In the genomic region with DNA sequence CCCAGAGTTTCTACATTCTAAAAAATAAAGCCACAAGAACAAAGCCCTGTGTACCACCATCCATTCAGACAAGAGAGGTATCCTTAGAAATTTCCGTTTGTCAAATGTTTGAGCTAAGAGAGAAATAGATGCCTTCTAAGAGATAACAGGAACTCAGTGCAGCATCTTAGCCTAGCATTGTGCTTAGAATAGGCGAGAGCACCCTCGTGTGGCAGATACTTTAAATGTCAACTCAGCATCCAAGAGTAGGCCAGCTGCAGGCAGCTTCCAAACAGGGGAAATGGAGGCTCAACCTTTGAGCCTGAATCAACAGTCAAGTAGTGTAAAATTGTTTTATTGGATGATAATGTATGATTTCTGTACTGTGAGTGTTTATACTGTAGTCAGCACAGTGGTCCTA, we compare ENCODE assay signal across 9 mouse cellular contexts. TPM values are rescaled to one million over a fixed set of nuclear protein-coding genes. Genes with fewer than 3 reads are reported as not detected.
DNase-seq lines count a peak whose midpoint lies in the region; ATAC-seq and TF ChIP-seq lines count a peak whose summit lies in the region.
"Had no signal": no experiment of that assay in that cellular context is flagged by ENCODE, and none has a peak within 500 bp of the region (broad histone marks: within the 10 kb centered on the region; RNA-seq: fewer than 3 reads in every experiment).

No protein-coding gene starts in this region.

- ATAC-seq in heart, postnatal 0 days (ENCODE audit: insufficient read depth, low read depth): peak; percentile 49; the same call in 1 of the 2 replicates
- 0 out of 2 replicates have a peak, but pooled peaks have one; percentile 69 for ATAC-seq in lung, embryonic 16.5 days (ENCODE audit: low read depth)

- H3K4me1 ChIP-seq in E14TG2a.4 (replicated peaks; ENCODE audit: low read depth, low read length): no peaks in the 10 kb centered on the region
- H3K4me1 ChIP-seq in embryonic fibroblast, embryonic 13.5 days (ENCODE audit: control insufficient read depth, insufficient read depth, low read length): no peaks in the 10 kb centered on the region
- no peaks in the 10 kb centered on the region for H3K4me1 ChIP-seq in heart, postnatal 0 days (ENCODE audit: control insufficient read depth, insufficient read depth)
- H3K4me1 ChIP-seq in lung, embryonic 16.5 days (replicated peaks; ENCODE audit: control insufficient read depth, insufficient read depth, low read length): no peaks in the 10 kb centered on the region
- H3K4me1 ChIP-seq: heart, embryonic 15.5 days had no signal

- TF ChIP-seq EP300 in heart, postnatal 0 days (IDR thresholded peaks at IDR 0.05; ENCODE audit: low read depth): no peak

- peak; percentile 35 for TF ChIP-seq CTCF in E14TG2a.4 (conservative IDR thresholded peaks at IDR 0.05; ENCODE audit: low read length)
- TF ChIP-seq CTCF in embryonic fibroblast, embryonic 13.5 days (IDR thresholded peaks at IDR 0.05; ENCODE audit: borderline replicate concordance, insufficient read depth, low read length): peak; percentile 39; the same call in 1 of the 2 replicates
- TF ChIP-seq CTCF in heart, postnatal 0 days (IDR thresholded peaks at IDR 0.05; ENCODE audit: low read depth): peak; percentile 79

- no peaks in the 10 kb centered on the region for H3K36me3 ChIP-seq in E14TG2a.4 (ENCODE audit: insufficient read depth, low read length)
- H3K36me3 ChIP-seq in heart, postnatal 0 days (replicated peaks; ENCODE audit: control insufficient read depth, insufficient read depth, low read length): no peaks in the 10 kb centered on the region
- no peaks in the 10 kb centered on the region for H3K36me3 ChIP-seq in lung, embryonic 16.5 days (ENCODE audit: control insufficient read depth, insufficient read depth, low read length)
- H3K36me3 ChIP-seq: heart, embryonic 15.5 days had no signal

- no peak overlapping the region for H3K4me3 ChIP-seq in E14TG2a.4 (replicated peaks; ENCODE audit: low read length)
- H3K4me3 ChIP-seq in embryonic fibroblast, embryonic 13.5 days (ENCODE audit: insufficient read depth, low read length): no peak overlapping the region
- H3K4me3 ChIP-seq in heart, postnatal 0 days (ENCODE audit: low read depth, low read length): no peak overlapping the region
- no peak overlapping the region for H3K4me3 ChIP-seq in lung, embryonic 16.5 days (ENCODE audit: low read length)
- H3K4me3 ChIP-seq: heart, embryonic 15.5 days had no signal

- WGBS in heart, postnatal 0 days: 0% methylated on average over 3 of the region's 3 CpGs
- 0% methylated on average over 3 of the region's 3 CpGs for WGBS in lung, embryonic 16.5 days

- no peaks in the 10 kb centered on the region for H3K27me3 ChIP-seq in E14TG2a.4 (ENCODE audit: insufficient read depth, low read length)
- H3K27me3 ChIP-seq in heart, postnatal 0 days (ENCODE audit: control insufficient read depth, insufficient read depth, low read length): no peaks in the 10 kb centered on the region
- H3K27me3 ChIP-seq in lung, embryonic 16.5 days (ENCODE audit: control insufficient read depth, insufficient read depth, low read depth, low read length): no peaks in the 10 kb centered on the region

- no peak overlapping the region for H3K4me2 ChIP-seq in heart, postnatal 0 days (ENCODE audit: low read depth, low read length)
- no peak overlapping the region for H3K4me2 ChIP-seq in lung, embryonic 16.5 days (ENCODE audit: low read depth, low read length)
- H3K4me2 ChIP-seq: heart, embryonic 15.5 days had no signal

- DNase-seq in adrenal gland, adult 18-20 months (ENCODE audit: low spot score in 2 of 2): peak; percentile 66 to 70
- DNase-seq in heart, postnatal 0 days (ENCODE audit: low spot score): peak; percentile 53
- peak; percentile 82 for DNase-seq in layer of hippocampus, adult 11-12 months (ENCODE audit: low spot score)
- DNase-seq in retina, embryonic 14.5 days (ENCODE audit: low spot score): peak; percentile 79
- DNase-seq in yolk sac, embryonic 10.5 days (ENCODE audit: low spot score): peak; percentile 13

- no peaks in the 10 kb centered on the region for H3K9me3 ChIP-seq in E14TG2a.4 (ENCODE audit: low read length)
- no peaks in the 10 kb centered on the region for H3K9me3 ChIP-seq in heart, postnatal 0 days (replicated peaks; ENCODE audit: control insufficient read depth, low read length)
- H3K9me3 ChIP-seq in lung, embryonic 16.5 days (ENCODE audit: control insufficient read depth, low read length): no peaks in the 10 kb centered on the region
- H3K9me3 ChIP-seq: heart, embryonic 15.5 days had no signal

- no peak for TF ChIP-seq POLR2A in embryonic fibroblast, embryonic 13.5 days (IDR thresholded peaks at IDR 0.05; ENCODE audit: low read depth, low read length)

- H3K27ac ChIP-seq in embryonic fibroblast, embryonic 13.5 days (ENCODE audit: insufficient read depth, low read length): no peak overlapping the region
- H3K27ac ChIP-seq in heart, postnatal 0 days (ENCODE audit: low read depth): no peak overlapping the region
- H3K27ac ChIP-seq in lung, embryonic 16.5 days (ENCODE audit: low read length): no peak overlapping the region
- H3K27ac ChIP-seq: heart, embryonic 15.5 days had no signal

- no peak overlapping the region for H3K9ac ChIP-seq in heart, postnatal 0 days (replicated peaks; ENCODE audit: low read depth, low read length)
- H3K9ac ChIP-seq in lung, embryonic 16.5 days (ENCODE audit: low read length): no peak overlapping the region
- H3K9ac ChIP-seq: heart, embryonic 15.5 days had no signal

RNA-seq across cellular contexts. Expression of gene Nxt1, which starts 17.4 kb away (rescaled TPM):
- 10 to 100 TPM; 17.9 TPM for total RNA-seq in adrenal gland, adult 18-20 months (2021)
- polyA plus RNA-seq in embryonic fibroblast, embryonic 13.5 days (2011; ENCODE audit: insufficient read length, low read depth, missing spikeins): 19.8 and 25.5 TPM in 2 replicates
- total RNA-seq in heart, postnatal 0 days (2014; rRNA removed; ENCODE audit: low replicate concordance): 37.7 and 38.9 TPM in 2 replicates
- 28.6 and 32.0 TPM in 2 replicates for polyA plus RNA-seq in heart, postnatal 0 days (2015; fragmentation: Nextera tagmentation; extraction: Ambion mirVana)
- 80.3 and 88.7 TPM in 2 replicates for polyA plus RNA-seq in lung, embryonic 16.5 days (2015; fragmentation: Nextera tagmentation; extraction: Ambion mirVana)

RNA-seq across cellular contexts. Expression of gene Gzf1, which starts 25.9 kb away (rescaled TPM):
- 10 to 100 TPM; 29.7 to 30.4 TPM for total RNA-seq in adrenal gland, adult 18-20 months (2021)
- polyA plus RNA-seq in embryonic fibroblast, embryonic 13.5 days (2011; ENCODE audit: insufficient read length, low read depth, missing spikeins): 17.8 and 23.5 TPM in 2 replicates
- 21.9 and 40.1 TPM in 2 replicates for total RNA-seq in heart, postnatal 0 days (2014; rRNA removed; ENCODE audit: low replicate concordance)
- polyA plus RNA-seq in heart, postnatal 0 days (2015; fragmentation: Nextera tagmentation; extraction: Ambion mirVana): 12.4 and 14.3 TPM in 2 replicates
- polyA plus RNA-seq in lung, embryonic 16.5 days (2015; fragmentation: Nextera tagmentation; extraction: Ambion mirVana): 21.6 and 22.6 TPM in 2 replicates

Comparison
In these comparisons a context has a peak if more than half of its experiments do, and no peak if none do; other contexts are left out.
1. DNase-seq: peak in every context shown above with its lines; median percentile 82 in layer of hippocampus, adult 11-12 months; 79 in retina, embryonic 14.5 days; 68 in adrenal gland, adult 18-20 months; 53 in heart, postnatal 0 days; 13 in yolk sac, embryonic 10.5 days.